Mouse (Mus musculus): ENCODE results near the gene Slc22a1. TPM values are rescaled to one million over a fixed set of nuclear protein-coding genes. Genes with fewer than 3 reads are reported as not detected.
"Not testable (repeated sequence)": the region's sequence is repeated elsewhere in the genome, so short reads cannot be mapped to it uniquely, and the experiment has no call there.

Gene Slc22a1
- polyA plus RNA-seq, 1 experiment: not detected

DNA sequence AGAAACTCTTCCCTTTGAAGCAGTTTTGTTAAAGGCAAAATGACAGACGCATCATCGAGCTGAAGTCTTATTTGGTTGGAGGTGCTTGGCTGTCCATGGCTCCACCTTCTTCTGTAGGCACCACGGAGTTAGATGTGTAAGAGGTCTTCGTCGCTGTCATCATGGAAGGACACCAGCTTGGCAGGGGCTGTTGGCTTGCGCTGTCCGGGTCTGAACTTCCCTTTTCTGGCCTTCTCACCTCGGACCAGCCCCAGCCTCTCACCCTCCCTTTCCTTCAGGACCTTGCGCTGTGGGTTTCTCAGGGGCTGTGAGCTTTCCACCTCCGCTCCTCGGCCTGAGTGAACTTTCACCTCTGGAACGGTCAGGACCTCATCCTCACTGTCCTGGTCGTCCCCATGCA lies 8.0 kb upstream of the Slc22a1 start:
- Histone ChIP-seq H3K79me2 (ENCODE audit: control insufficient read depth, insufficient read depth) (no peaks in the 10 kb centered on the region), H3K36me3 (ENCODE audit: control insufficient read depth, insufficient read depth) (no peaks in the 10 kb centered on the region), H3K27me3 (ENCODE audit: control insufficient read depth, insufficient read depth, insufficient read length) (no peaks in the 10 kb centered on the region), H3K4me3 (no peak overlapping the region), H3K4me2 (ENCODE audit: low read depth) (no peak overlapping the region), H3ac (ENCODE audit: control insufficient read depth, insufficient read length) (no peak overlapping the region)
- no peak for TF ChIP-seq USF1 (IDR thresholded peaks at IDR 0.05; ENCODE audit: low read depth)
- no peak for TF ChIP-seq POLR2A (IDR thresholded peaks at IDR 0.05; ENCODE audit: insufficient read length, low read depth)
- TF ChIP-seq POLR2AphosphoS2 (IDR thresholded peaks at IDR 0.05; ENCODE audit: insufficient read length, low read depth): no peak
- TF ChIP-seq E2F4 (IDR thresholded peaks at IDR 0.05; ENCODE audit: insufficient read depth): no peak
- no peak for TF ChIP-seq SRF (IDR thresholded peaks at IDR 0.05; ENCODE audit: control insufficient read depth, insufficient read length, low read depth)
- TF ChIP-seq MYOG (IDR thresholded peaks at IDR 0.05; ENCODE audit: control insufficient read depth in 1 of 3, insufficient read depth in 1 of 3, insufficient read length in 2 of 3, low read depth in 2 of 3): no peak
- no peak for TF ChIP-seq TCF3 (IDR thresholded peaks at IDR 0.05; ENCODE audit: insufficient read length, low read depth)
- no peak for TF ChIP-seq TCF12 (IDR thresholded peaks at IDR 0.05; ENCODE audit: insufficient read depth, poor library complexity, severe bottlenecking)
- TF ChIP-seq REST (IDR thresholded peaks at IDR 0.05; ENCODE audit: insufficient read depth, insufficient read length): no peak
- TF ChIP-seq CEBPB (IDR thresholded peaks at IDR 0.05; ENCODE audit: insufficient read depth, poor library complexity, severe bottlenecking): no peak

DNA sequence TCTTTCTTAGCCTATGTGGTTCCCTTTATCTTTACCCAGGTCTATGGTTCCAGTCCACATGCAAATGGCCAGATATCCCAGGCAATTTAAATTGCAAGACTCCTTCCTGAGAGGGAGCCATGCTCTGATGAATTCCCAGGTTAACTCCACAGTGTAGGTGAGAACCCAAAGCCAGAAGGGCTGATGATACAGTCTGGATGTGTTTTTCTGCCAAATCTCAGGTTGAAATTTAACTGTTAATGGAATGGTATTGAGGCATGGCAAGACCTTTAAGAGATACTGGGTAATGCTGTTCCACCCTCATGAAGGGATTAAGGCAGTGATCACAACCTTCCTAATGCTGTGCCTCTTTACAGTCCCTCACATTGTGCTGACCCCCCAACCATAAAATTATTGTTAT lies 2.6 kb upstream of the Slc22a1 start:
- Histone ChIP-seq H3ac (ENCODE audit: control insufficient read depth, insufficient read length) (no peak overlapping the region), H3K4me2 (ENCODE audit: low read depth) (no peak overlapping the region), H3K4me3 (no peak overlapping the region), H3K79me2 (ENCODE audit: control insufficient read depth, insufficient read depth) (no peaks in the 10 kb centered on the region), H3K36me3 (ENCODE audit: control insufficient read depth, insufficient read depth) (no peaks in the 10 kb centered on the region), H3K27me3 (ENCODE audit: control insufficient read depth, insufficient read depth, insufficient read length) (no peaks in the 10 kb centered on the region)
- TF ChIP-seq POLR2A (IDR thresholded peaks at IDR 0.05; ENCODE audit: insufficient read length, low read depth) (no peak), MYOD1 (IDR thresholded peaks at IDR 0.05; ENCODE audit: control insufficient read depth in 1 of 3, insufficient read length in 2 of 3, low read depth in 2 of 3) (no peak), TCF3 (IDR thresholded peaks at IDR 0.05; ENCODE audit: insufficient read length, low read depth) (no peak), MAX (IDR thresholded peaks at IDR 0.05; ENCODE audit: low read depth) (no peak), MYOG (IDR thresholded peaks at IDR 0.05; ENCODE audit: control insufficient read depth in 1 of 3, insufficient read depth in 1 of 3, insufficient read length in 2 of 3, low read depth in 2 of 3) (no peak), USF1 (IDR thresholded peaks at IDR 0.05; ENCODE audit: low read depth) (no peak), E2F4 (IDR thresholded peaks at IDR 0.05; ENCODE audit: insufficient read depth) (no peak)

DNA sequence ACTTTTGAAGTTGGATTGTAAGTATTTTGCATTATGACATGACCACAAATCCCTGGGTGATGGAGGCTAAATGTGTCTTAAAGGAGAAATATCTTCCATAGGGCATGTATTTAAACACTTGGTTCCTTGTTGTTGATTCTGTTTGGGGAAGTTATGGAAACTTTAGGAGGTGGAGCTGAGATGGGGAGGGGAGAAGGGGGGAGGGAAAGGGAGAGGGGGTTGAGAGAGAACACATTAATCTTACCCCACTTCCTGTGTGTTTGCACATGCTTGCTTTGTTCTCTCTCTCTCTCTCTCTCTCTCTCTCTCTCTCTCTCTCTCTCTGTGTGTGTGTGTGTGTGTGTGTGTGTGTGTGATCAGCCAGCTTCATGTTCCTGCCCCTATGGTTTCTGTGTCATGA lies 1.5 kb upstream of the Slc22a1 start:
- no peaks in the 10 kb centered on the region for H3K79me2 ChIP-seq (ENCODE audit: control insufficient read depth, insufficient read depth)
- no peaks in the 10 kb centered on the region for H3K36me3 ChIP-seq (ENCODE audit: control insufficient read depth, insufficient read depth)
- no peaks in the 10 kb centered on the region for H3K27me3 ChIP-seq (ENCODE audit: control insufficient read depth, insufficient read depth, insufficient read length)
- no peak overlapping the region for H3K4me2 ChIP-seq (ENCODE audit: low read depth)
- no peak overlapping the region for H3K4me3 ChIP-seq
- H3ac ChIP-seq (ENCODE audit: control insufficient read depth, insufficient read length): no peak overlapping the region
- TF ChIP-seq POLR2A (IDR thresholded peaks at IDR 0.05; ENCODE audit: insufficient read length, low read depth): no peak

DNA sequence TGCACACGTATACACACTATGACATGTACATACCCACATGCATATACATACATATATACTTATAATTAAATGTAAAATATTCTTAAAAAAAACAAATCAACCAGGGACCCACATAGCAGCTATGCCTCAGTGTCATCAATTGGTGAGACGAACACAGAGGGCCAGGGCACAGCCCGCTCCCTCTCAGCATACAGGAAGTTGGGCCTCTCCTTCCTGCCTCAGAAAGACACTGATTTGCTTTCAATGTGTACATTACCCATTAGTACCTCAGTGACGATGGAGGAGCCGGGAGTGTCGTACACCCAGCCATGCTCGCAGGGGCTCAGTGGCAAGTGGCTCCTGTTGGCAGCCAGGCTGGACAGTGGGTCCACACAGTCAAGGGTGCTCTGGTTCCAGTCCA lies 649 bp downstream of the Slc22a1 start:
- not testable (repeated sequence) for H3ac ChIP-seq (ENCODE audit: control insufficient read depth, insufficient read length); H3K79me2 ChIP-seq (ENCODE audit: control insufficient read depth, insufficient read depth); H3K4me2 ChIP-seq (ENCODE audit: low read depth); H3K4me3 ChIP-seq; H3K27me3 ChIP-seq (ENCODE audit: control insufficient read depth, insufficient read depth, insufficient read length); H3K36me3 ChIP-seq (ENCODE audit: control insufficient read depth, insufficient read depth)

DNA sequence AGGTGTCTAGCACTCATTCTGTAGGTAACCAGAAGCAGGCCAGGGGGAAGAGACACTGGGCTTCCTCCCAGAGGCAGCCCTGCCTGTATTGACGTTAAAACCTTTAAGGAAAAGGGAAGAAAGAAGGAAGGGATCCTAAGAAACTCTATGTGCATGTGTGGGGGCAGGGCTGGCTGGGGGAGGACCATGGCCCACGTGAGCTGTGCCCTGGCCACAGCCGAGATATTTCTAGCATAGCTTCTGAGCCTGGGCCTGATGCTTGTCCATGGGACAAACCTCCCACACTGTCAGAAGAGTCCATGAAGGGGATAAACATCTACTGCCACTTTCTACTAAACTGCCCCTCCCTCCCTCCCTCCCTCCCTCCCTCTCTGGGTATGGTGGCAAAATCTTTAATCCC lies 1.8 kb downstream of the Slc22a1 start:
- TF ChIP-seq TCF3 (IDR thresholded peaks at IDR 0.05; ENCODE audit: insufficient read length, low read depth) (no peak), MAX (IDR thresholded peaks at IDR 0.05; ENCODE audit: low read depth) (no peak), E2F4 (IDR thresholded peaks at IDR 0.05; ENCODE audit: insufficient read depth) (no peak), TCF12 (IDR thresholded peaks at IDR 0.05; ENCODE audit: insufficient read depth, poor library complexity, severe bottlenecking) (no peak), MYOD1 (IDR thresholded peaks at IDR 0.05; ENCODE audit: control insufficient read depth in 1 of 3, insufficient read length in 2 of 3, low read depth in 2 of 3) (no peak), MYOG (IDR thresholded peaks at IDR 0.05; ENCODE audit: control insufficient read depth in 1 of 3, insufficient read depth in 1 of 3, insufficient read length in 2 of 3, low read depth in 2 of 3) (no peak), USF1 (IDR thresholded peaks at IDR 0.05; ENCODE audit: low read depth) (no peak), REST (IDR thresholded peaks at IDR 0.05; ENCODE audit: insufficient read depth, insufficient read length) (no peak), POLR2AphosphoS2 (IDR thresholded peaks at IDR 0.05; ENCODE audit: insufficient read length, low read depth) (no peak), CEBPB (IDR thresholded peaks at IDR 0.05; ENCODE audit: insufficient read depth, poor library complexity, severe bottlenecking) (no peak), POLR2A (IDR thresholded peaks at IDR 0.05; ENCODE audit: insufficient read length, low read depth) (no peak), SRF (IDR thresholded peaks at IDR 0.05; ENCODE audit: control insufficient read depth, insufficient read length, low read depth) (no peak)

DNA sequence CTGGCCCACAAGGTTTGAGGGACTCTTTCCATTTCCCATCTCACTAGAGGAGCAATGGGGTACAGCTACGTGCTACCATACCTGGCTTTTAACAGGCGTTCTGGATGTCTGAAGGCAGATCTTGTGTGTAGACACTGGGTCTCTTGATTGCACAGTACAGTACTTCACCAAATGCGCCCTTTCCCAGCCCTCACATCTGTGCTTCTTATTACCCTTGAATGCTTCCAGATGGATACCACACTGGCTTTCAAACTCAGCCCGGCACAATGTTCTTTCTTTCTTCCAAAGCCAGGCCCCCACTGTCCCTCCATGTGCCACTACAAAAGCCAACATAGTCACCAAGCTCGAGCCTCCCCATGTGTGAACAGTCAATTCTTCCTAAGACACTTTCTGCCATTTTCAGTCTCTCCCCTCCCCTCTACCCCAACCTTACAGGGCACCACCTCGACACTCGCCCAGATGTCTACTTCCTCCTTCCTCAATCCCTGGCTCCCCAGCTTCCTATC lies 3.3 kb downstream of the Slc22a1 start:
- H3K79me2 ChIP-seq (ENCODE audit: control insufficient read depth, insufficient read depth): no peaks in the 10 kb centered on the region
- no peak overlapping the region for H3ac ChIP-seq (ENCODE audit: control insufficient read depth, insufficient read length)
- H3K4me2 ChIP-seq (ENCODE audit: low read depth): no peak overlapping the region
- H3K27me3 ChIP-seq (ENCODE audit: control insufficient read depth, insufficient read depth, insufficient read length): no peaks in the 10 kb centered on the region
- TF ChIP-seq MAX (IDR thresholded peaks at IDR 0.05; ENCODE audit: low read depth) (no peak), TCF3 (IDR thresholded peaks at IDR 0.05; ENCODE audit: insufficient read length, low read depth) (no peak)
- no peak overlapping the region for H3K4me3 ChIP-seq
- H3K36me3 ChIP-seq (ENCODE audit: control insufficient read depth, insufficient read depth): no peaks in the 10 kb centered on the region

More for the DNA sequence above, 1.8 kb downstream of the Slc22a1 start:
- H3K36me3 ChIP-seq (ENCODE audit: control insufficient read depth, insufficient read depth): no peaks in the 10 kb centered on the region
- H3K79me2 ChIP-seq (ENCODE audit: control insufficient read depth, insufficient read depth): no peaks in the 10 kb centered on the region
- no peak overlapping the region for H3K4me3 ChIP-seq
- H3ac ChIP-seq (ENCODE audit: control insufficient read depth, insufficient read length): no peak overlapping the region
- H3K4me2 ChIP-seq (ENCODE audit: low read depth): no peak overlapping the region
- H3K27me3 ChIP-seq (ENCODE audit: control insufficient read depth, insufficient read depth, insufficient read length): no peaks in the 10 kb centered on the region
